Mouse (Mus musculus) cerebellum, adult 11 months (tissue): ENCODE measurements around the gene Gosr2.

Source experiments
- DNase-seq: peaks from one replicate; pipeline ENCODE4 v3.0.0; 2022

Gene Gosr2

GRCm38 (mm10) chr11:103645731-103646130 lies 52.0 kb downstream of the Gosr2 start:
- DNase-seq, result peak; percentile 11

- no peak for DNase-seq
Measured at GRCm38 (mm10) chr11:103643211-103643610, 54.5 kb downstream of the Gosr2 start.

- DNase-seq, result peak; percentile 35
Measured at GRCm38 (mm10) chr11:103639407-103639946, 58.2 kb downstream of the Gosr2 start.

GRCm38 (mm10) chr11:103638790-103639189 lies 58.9 kb downstream of the Gosr2 start, which contains the start of gene Lyzl6:
TSS of gene Lyzl6 (minus strand) at chr11:103638890.
- no peak for DNase-seq

GRCm38 (mm10) chr11:103636261-103636660 lies 61.4 kb downstream of the Gosr2 start:
- no peak for DNase-seq

GRCm38 (mm10) chr11:103635481-103635880 lies 62.2 kb downstream of the Gosr2 start:
- DNase-seq, result no peak

- DNase-seq, result no peak
Measured at GRCm38 (mm10) chr11:103634806-103635205, 62.9 kb downstream of the Gosr2 start.

- no peak for DNase-seq
Measured at GRCm38 (mm10) chr11:103627453-103627852, 70.2 kb downstream of the Gosr2 start.
